Mouse (Mus musculus): ENCODE results near the gene Ms4a6c. TPM values are rescaled to one million over a fixed set of nuclear protein-coding genes. Genes with fewer than 3 reads are reported as not detected.
"Not testable (repeated sequence)": the region's sequence is repeated elsewhere in the genome, so short reads cannot be mapped to it uniquely, and the experiment has no call there.

Ms4a6c gene
- total RNA-seq (2014; rRNA removed) (0.32 and 2.3 TPM in 2 replicates), polyA plus RNA-seq (2015; fragmentation: Nextera tagmentation; extraction: Ambion mirVana) (2.4 and 3.3 TPM in 2 replicates)

DNA sequence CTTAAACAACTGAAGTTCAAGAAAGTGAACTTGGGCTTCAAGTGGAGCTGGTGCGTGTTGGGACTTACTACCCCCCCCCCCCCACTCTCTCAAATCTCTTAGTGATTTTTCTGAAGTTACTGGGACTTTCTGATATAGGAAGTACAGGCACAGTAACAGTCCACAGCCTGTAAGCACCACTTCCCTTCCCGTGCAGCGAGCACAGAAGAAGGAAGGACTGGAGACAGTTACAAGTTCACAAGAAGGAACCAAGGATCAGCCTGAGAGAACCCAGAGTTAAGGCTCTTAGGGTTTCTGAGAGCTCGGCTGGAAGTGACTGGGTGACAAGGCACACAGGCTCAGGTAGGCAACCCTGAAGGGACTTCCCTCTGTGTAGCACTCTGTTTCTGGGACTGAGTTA is at the start of gene Ms4a6c:
Gene Ms4a6c, plus strand, starts transcription at position 152 of the 400 bp plus-strand sequence.
- WGBS = 91% methylated on average over 4 of the region's 4 CpGs

DNA sequence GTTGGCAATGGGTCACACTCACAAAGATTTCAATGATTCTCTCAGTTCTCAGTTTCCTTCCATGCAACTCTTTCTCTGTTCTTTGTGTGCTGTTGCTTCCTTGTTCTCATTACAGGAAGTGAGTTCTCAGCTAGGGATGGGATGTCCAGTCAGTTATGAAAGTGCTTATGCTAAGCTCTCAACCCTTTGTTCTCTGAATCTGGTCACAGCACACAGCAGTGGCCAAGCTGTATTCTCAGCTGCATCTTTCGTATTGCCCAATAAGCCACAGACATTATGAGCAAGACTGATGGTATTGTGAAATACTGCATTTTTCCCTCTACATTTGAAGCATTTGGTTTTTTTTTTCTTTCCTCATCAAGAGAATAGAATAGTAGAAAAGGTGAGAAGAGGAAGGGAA is 38.0 kb upstream of the Ms4a6c start:
- not testable (repeated sequence) for DNase-seq (ENCODE audit: low spot score); H3K27me3 ChIP-seq (ENCODE audit: insufficient read depth, low read length); H3K27ac ChIP-seq; ATAC-seq; H3K36me3 ChIP-seq (ENCODE audit: insufficient read depth, low read length); H3K4me1 ChIP-seq (ENCODE audit: insufficient read depth, low read length); H3K4me3 ChIP-seq (ENCODE audit: low read length); H3K9ac ChIP-seq (replicated peaks; ENCODE audit: low read length); H3K4me2 ChIP-seq (ENCODE audit: low read depth, low read length); H3K9me3 ChIP-seq (ENCODE audit: low read length)
- 81% methylated on average over 1 of the region's 1 CpGs for WGBS

More for the DNA sequence above, at the start of gene Ms4a6c:
- not testable (repeated sequence) for H3K27ac ChIP-seq; H3K36me3 ChIP-seq (ENCODE audit: insufficient read depth, low read length); ATAC-seq; H3K9ac ChIP-seq (replicated peaks; ENCODE audit: low read length); H3K4me1 ChIP-seq (ENCODE audit: insufficient read depth, low read length); H3K4me3 ChIP-seq (ENCODE audit: low read length); H3K4me2 ChIP-seq (ENCODE audit: low read depth, low read length); H3K27me3 ChIP-seq (ENCODE audit: insufficient read depth, low read length); H3K9me3 ChIP-seq (ENCODE audit: low read length); DNase-seq (ENCODE audit: low spot score)

GRCm38 (mm10) chr19:11435058-11435834 is 33.9 kb upstream of the Ms4a6c start:
- ATAC-seq (no peak), DNase-seq (ENCODE audit: low spot score) (no peak)
- H3K9me3 ChIP-seq (ENCODE audit: low read length) = no peaks in the 10 kb centered on the region
- no peak overlapping the region for H3K4me2 ChIP-seq (ENCODE audit: low read depth, low read length)
- no peaks in the 10 kb centered on the region for H3K36me3 ChIP-seq (ENCODE audit: insufficient read depth, low read length)
- WGBS = 92% methylated on average over 4 of the region's 4 CpGs
- H3K9ac ChIP-seq (replicated peaks; ENCODE audit: low read length) = no peak overlapping the region
- no peaks in the 10 kb centered on the region for H3K27me3 ChIP-seq (ENCODE audit: insufficient read depth, low read length)
- no peak for TF ChIP-seq CTCF (IDR thresholded peaks at IDR 0.05; ENCODE audit: low read depth)
- H3K4me1 ChIP-seq (ENCODE audit: insufficient read depth, low read length) = no peaks in the 10 kb centered on the region
- no peak overlapping the region for H3K27ac ChIP-seq
- no peak overlapping the region for H3K4me3 ChIP-seq (ENCODE audit: low read length)

GRCm38 (mm10) chr19:11443338-11443737 is 25.8 kb upstream of the Ms4a6c start, which contains the start of gene Ms4a4b:
Gene Ms4a4b, plus strand, starts transcription at chr19:11443553.
- H3K9me3 ChIP-seq (ENCODE audit: low read length) = no peaks in the 10 kb centered on the region
- H3K36me3 ChIP-seq (ENCODE audit: insufficient read depth, low read length) = no peaks in the 10 kb centered on the region
- no peaks in the 10 kb centered on the region for H3K4me1 ChIP-seq (ENCODE audit: insufficient read depth, low read length)
- H3K27ac ChIP-seq = no peak within 1 kb of the TSS
- no peak within 1 kb of the TSS for H3K4me2 ChIP-seq (ENCODE audit: low read depth, low read length)
- TF ChIP-seq CTCF (IDR thresholded peaks at IDR 0.05; ENCODE audit: low read depth) = no peak
- no peak within 1 kb of the TSS for H3K9ac ChIP-seq (replicated peaks; ENCODE audit: low read length)
- ATAC-seq (no peak), DNase-seq (ENCODE audit: low spot score) (no peak)
- no peaks in the 10 kb centered on the region for H3K27me3 ChIP-seq (ENCODE audit: insufficient read depth, low read length)
- no peak within 1 kb of the TSS for H3K4me3 ChIP-seq (ENCODE audit: low read length)

DNA sequence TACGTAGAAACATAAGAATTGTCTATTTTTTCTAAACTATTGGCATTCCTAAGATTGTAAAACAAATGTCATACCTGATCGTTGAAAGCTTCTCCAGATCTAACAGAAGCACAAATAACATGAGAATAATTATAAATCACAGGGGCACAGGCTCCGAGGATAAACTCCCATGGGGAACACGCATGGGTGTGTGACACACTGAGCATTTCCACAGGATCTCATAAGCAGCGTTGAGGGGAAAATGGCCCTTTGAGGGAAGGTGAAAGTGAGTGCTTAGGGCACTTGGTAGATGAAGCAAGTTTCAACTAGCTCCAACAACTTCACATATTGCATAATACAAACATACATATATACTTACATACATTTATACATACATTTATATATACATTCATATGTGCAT is 25.2 kb upstream of the Ms4a6c start:
- no peak for TF ChIP-seq CTCF (IDR thresholded peaks at IDR 0.05; ENCODE audit: low read depth)
- no peaks in the 10 kb centered on the region for H3K27me3 ChIP-seq (ENCODE audit: insufficient read depth, low read length)
- no peaks in the 10 kb centered on the region for H3K9me3 ChIP-seq (ENCODE audit: low read length)
- H3K36me3 ChIP-seq (ENCODE audit: insufficient read depth, low read length) = no peaks in the 10 kb centered on the region
- DNase-seq (ENCODE audit: low spot score) = no peak
- H3K4me1 ChIP-seq (ENCODE audit: insufficient read depth, low read length) = no peaks in the 10 kb centered on the region
- no peak overlapping the region for H3K4me2 ChIP-seq (ENCODE audit: low read depth, low read length)
- H3K9ac ChIP-seq (replicated peaks; ENCODE audit: low read length) = no peak overlapping the region
- ATAC-seq = no peak
- 85% methylated on average over 5 of the region's 5 CpGs for WGBS
- no peak overlapping the region for H3K27ac ChIP-seq
- H3K4me3 ChIP-seq (ENCODE audit: low read length) = no peak overlapping the region

- no peak for TF ChIP-seq CTCF (IDR thresholded peaks at IDR 0.05; ENCODE audit: low read depth)
- no peaks in the 10 kb centered on the region for H3K4me1 ChIP-seq (ENCODE audit: insufficient read depth, low read length)
- 91% methylated on average over 2 of the region's 2 CpGs for WGBS
Measured at GRCm38 (mm10) chr19:11447238-11447637, 21.9 kb upstream of the Ms4a6c start.

DNA sequence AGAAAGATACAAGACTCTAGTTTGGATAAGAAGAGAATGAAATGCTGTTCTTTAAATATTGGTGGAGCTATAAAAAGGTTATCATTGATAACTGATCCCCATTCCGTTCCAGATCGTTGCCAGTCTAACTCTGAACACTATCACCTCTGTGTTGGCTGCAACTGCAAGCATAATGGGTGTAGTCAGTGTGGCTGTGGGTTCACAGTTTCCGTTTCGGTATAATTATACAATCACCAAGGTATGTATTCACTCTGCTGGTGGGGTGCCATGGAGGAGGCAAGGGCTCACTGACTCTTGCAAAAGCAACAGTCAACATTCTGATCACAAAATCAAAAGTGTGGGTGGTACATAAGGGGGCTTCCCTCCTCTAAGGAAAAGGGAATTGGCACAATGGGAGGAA is 10.1 kb upstream of the Ms4a6c start:
- H3K4me3 ChIP-seq (ENCODE audit: low read length); H3K27me3 ChIP-seq (ENCODE audit: insufficient read depth, low read length); H3K9ac ChIP-seq (replicated peaks; ENCODE audit: low read length); H3K4me2 ChIP-seq (ENCODE audit: low read depth, low read length); H3K36me3 ChIP-seq (ENCODE audit: insufficient read depth, low read length); H3K9me3 ChIP-seq (ENCODE audit: low read length); ATAC-seq; DNase-seq (ENCODE audit: low spot score); H3K4me1 ChIP-seq (ENCODE audit: insufficient read depth, low read length); H3K27ac ChIP-seq: not testable (repeated sequence)
- 82% methylated on average over 3 of the region's 4 CpGs for WGBS

More at GRCm38 (mm10) chr19:11447238-11447637, 21.9 kb upstream of the Ms4a6c start:
- DNase-seq (ENCODE audit: low spot score) (no peak), ATAC-seq (no peak)
- no peak overlapping the region for H3K4me2 ChIP-seq (ENCODE audit: low read depth, low read length)
- no peak overlapping the region for H3K4me3 ChIP-seq (ENCODE audit: low read length)
- H3K36me3 ChIP-seq (ENCODE audit: insufficient read depth, low read length) = no peaks in the 10 kb centered on the region
- no peak overlapping the region for H3K27ac ChIP-seq
- no peak overlapping the region for H3K9ac ChIP-seq (replicated peaks; ENCODE audit: low read length)
- no peaks in the 10 kb centered on the region for H3K9me3 ChIP-seq (ENCODE audit: low read length)
- H3K27me3 ChIP-seq (ENCODE audit: insufficient read depth, low read length) = no peaks in the 10 kb centered on the region

GRCm38 (mm10) chr19:11464795-11465194 is 4.4 kb upstream of the Ms4a6c start:
- not testable (repeated sequence) for H3K4me3 ChIP-seq (ENCODE audit: low read length); H3K4me2 ChIP-seq (ENCODE audit: low read depth, low read length); H3K36me3 ChIP-seq (ENCODE audit: insufficient read depth, low read length); H3K4me1 ChIP-seq (ENCODE audit: insufficient read depth, low read length); H3K9ac ChIP-seq (replicated peaks; ENCODE audit: low read length); DNase-seq (ENCODE audit: low spot score); H3K27ac ChIP-seq; H3K27me3 ChIP-seq (ENCODE audit: insufficient read depth, low read length); H3K9me3 ChIP-seq (ENCODE audit: low read length); ATAC-seq
- WGBS = 81% methylated on average over 1 of the region's 1 CpGs

All from hindbrain, postnatal 0 days (tissue).